Mouse (Mus musculus): ENCODE measurements around the gene AC109138.7. TPM values are rescaled to one million over a fixed set of nuclear protein-coding genes. Genes with fewer than 3 reads are reported as not detected.

The AC109138.7 gene
- polyA plus RNA-seq, 1 experiment from 2014 or later, result not detected

- peak overlapping the region; percentile 96 for H3K4me2 ChIP-seq (ENCODE audit: low read depth, low read length)
- H3K9me3 ChIP-seq (ENCODE audit: control insufficient read depth, low read length), result no peaks in the 10 kb centered on the region
- peak; percentile 35 for ATAC-seq
- H3K4me3 ChIP-seq (ENCODE audit: low read length), result peak overlapping the region; percentile 87
- no peaks in the 10 kb centered on the region for H3K36me3 ChIP-seq (ENCODE audit: control insufficient read depth, insufficient read depth, low read length)
- H3K27ac ChIP-seq (ENCODE audit: low read length), result peak overlapping the region; percentile 96
- H3K4me1 ChIP-seq (ENCODE audit: control insufficient read depth, insufficient read depth, low read length), result peaks cover 57% of the 10 kb centered on the region
- H3K27me3 ChIP-seq (replicated peaks; ENCODE audit: control insufficient read depth, insufficient read depth, low read length), result no peaks in the 10 kb centered on the region
- H3K9ac ChIP-seq (ENCODE audit: low read depth, low read length), result peak overlapping the region; percentile 98
- 0% methylated on average over 62 of the region's 81 CpGs for WGBS
These were observed 754 bp downstream of the AC109138.7 start for GRCm38 (mm10) chr19:4214771-4215450.

- no peaks in the 10 kb centered on the region for H3K9me3 ChIP-seq (ENCODE audit: control insufficient read depth, low read length)
- H3K4me2 ChIP-seq (ENCODE audit: low read depth, low read length), result peak overlapping the region; percentile 96
- no peaks in the 10 kb centered on the region for H3K27me3 ChIP-seq (replicated peaks; ENCODE audit: control insufficient read depth, insufficient read depth, low read length)
- peak overlapping the region; percentile 98 for H3K9ac ChIP-seq (ENCODE audit: low read depth, low read length)
- peaks cover 63% of the 10 kb centered on the region for H3K4me1 ChIP-seq (ENCODE audit: control insufficient read depth, insufficient read depth, low read length)
- peak overlapping the region; percentile 87 for H3K4me3 ChIP-seq (ENCODE audit: low read length)
- H3K36me3 ChIP-seq (ENCODE audit: control insufficient read depth, insufficient read depth, low read length), result no peaks in the 10 kb centered on the region
- ATAC-seq, result no peak
- 4% methylated on average over 19 of the region's 21 CpGs for WGBS
- peak overlapping the region; percentile 96 for H3K27ac ChIP-seq (ENCODE audit: low read length)
These were observed 1.3 kb downstream of the AC109138.7 start for GRCm38 (mm10) chr19:4215451-4215840.

GRCm38 (mm10) chr19:4216041-4216685, 2.0 kb downstream of the AC109138.7 start:
- Histone ChIP-seq H3K27ac (ENCODE audit: low read length) (peak overlapping the region; percentile 62), H3K4me1 (ENCODE audit: control insufficient read depth, insufficient read depth, low read length) (peaks cover 70% of the 10 kb centered on the region), H3K36me3 (ENCODE audit: control insufficient read depth, insufficient read depth, low read length) (no peaks in the 10 kb centered on the region), H3K4me3 (ENCODE audit: low read length) (peak overlapping the region; percentile 87), H3K4me2 (ENCODE audit: low read depth, low read length) (peak overlapping the region; percentile 96), H3K27me3 (replicated peaks; ENCODE audit: control insufficient read depth, insufficient read depth, low read length) (no peaks in the 10 kb centered on the region), H3K9ac (ENCODE audit: low read depth, low read length) (peak overlapping the region; percentile 48), H3K9me3 (ENCODE audit: control insufficient read depth, low read length) (no peaks in the 10 kb centered on the region)
- 13% methylated on average over 14 of the region's 14 CpGs for WGBS
- ATAC-seq, result no peak

- peak overlapping the region; percentile 62 for H3K27ac ChIP-seq (ENCODE audit: low read length)
- H3K9me3 ChIP-seq (ENCODE audit: control insufficient read depth, low read length), result no peaks in the 10 kb centered on the region
- WGBS, result 15% methylated on average over 5 of the region's 5 CpGs
- H3K9ac ChIP-seq (ENCODE audit: low read depth, low read length), result peak overlapping the region; percentile 48
- H3K4me2 ChIP-seq (ENCODE audit: low read depth, low read length), result peak overlapping the region; percentile 96; the same call in 1 of the 2 replicates
- ATAC-seq, result peak; percentile 30
- H3K27me3 ChIP-seq (replicated peaks; ENCODE audit: control insufficient read depth, insufficient read depth, low read length), result no peaks in the 10 kb centered on the region
- H3K4me3 ChIP-seq (ENCODE audit: low read length), result peak overlapping the region; percentile 87
- no peaks in the 10 kb centered on the region for H3K36me3 ChIP-seq (ENCODE audit: control insufficient read depth, insufficient read depth, low read length)
- peaks cover 80% of the 10 kb centered on the region for H3K4me1 ChIP-seq (ENCODE audit: control insufficient read depth, insufficient read depth, low read length)
These were observed 3.0 kb downstream of the AC109138.7 start for GRCm38 (mm10) chr19:4217140-4217539.

GRCm38 (mm10) chr19:4217855-4218254, 3.7 kb downstream of the AC109138.7 start:
- Histone ChIP-seq H3K4me3 (ENCODE audit: low read length) (no peak overlapping the region), H3K27ac (ENCODE audit: low read length) (peak overlapping the region; percentile 62), H3K4me1 (ENCODE audit: control insufficient read depth, insufficient read depth, low read length) (peaks cover 80% of the 10 kb centered on the region), H3K27me3 (replicated peaks; ENCODE audit: control insufficient read depth, insufficient read depth, low read length) (no peaks in the 10 kb centered on the region), H3K9me3 (ENCODE audit: control insufficient read depth, low read length) (no peaks in the 10 kb centered on the region), H3K4me2 (ENCODE audit: low read depth, low read length) (peak overlapping the region; percentile 96; the same call in 1 of the 2 replicates), H3K36me3 (ENCODE audit: control insufficient read depth, insufficient read depth, low read length) (no peaks in the 10 kb centered on the region), H3K9ac (ENCODE audit: low read depth, low read length) (no peak overlapping the region)
- ATAC-seq, result no peak
- 35% methylated on average over 3 of the region's 3 CpGs for WGBS

GRCm38 (mm10) chr19:4218293-4218692, 4.1 kb downstream of the AC109138.7 start:
- no peak overlapping the region for H3K4me2 ChIP-seq (ENCODE audit: low read depth, low read length)

GRCm38 (mm10) chr19:4218784-4219183, 4.6 kb downstream of the AC109138.7 start:
- Histone ChIP-seq H3K4me3 (ENCODE audit: low read length) (no peak overlapping the region), H3K4me2 (ENCODE audit: low read depth, low read length) (no peak overlapping the region), H3K27ac (ENCODE audit: low read length) (no peak overlapping the region), H3K9me3 (ENCODE audit: control insufficient read depth, low read length) (no peaks in the 10 kb centered on the region), H3K36me3 (ENCODE audit: control insufficient read depth, insufficient read depth, low read length) (no peaks in the 10 kb centered on the region), H3K27me3 (replicated peaks; ENCODE audit: control insufficient read depth, insufficient read depth, low read length) (no peaks in the 10 kb centered on the region), H3K9ac (ENCODE audit: low read depth, low read length) (no peak overlapping the region), H3K4me1 (ENCODE audit: control insufficient read depth, insufficient read depth, low read length) (peaks cover 74% of the 10 kb centered on the region)
- 93% methylated on average over 1 of the region's 1 CpGs for WGBS
- ATAC-seq, result no peak

More at GRCm38 (mm10) chr19:4218293-4218692, 4.1 kb downstream of the AC109138.7 start:
- Histone ChIP-seq H3K9ac (ENCODE audit: low read depth, low read length) (no peak overlapping the region), H3K27me3 (replicated peaks; ENCODE audit: control insufficient read depth, insufficient read depth, low read length) (no peaks in the 10 kb centered on the region), H3K36me3 (ENCODE audit: control insufficient read depth, insufficient read depth, low read length) (no peaks in the 10 kb centered on the region), H3K27ac (ENCODE audit: low read length) (peak overlapping the region; percentile 62), H3K4me1 (ENCODE audit: control insufficient read depth, insufficient read depth, low read length) (peaks cover 79% of the 10 kb centered on the region), H3K9me3 (ENCODE audit: control insufficient read depth, low read length) (no peaks in the 10 kb centered on the region), H3K4me3 (ENCODE audit: low read length) (no peak overlapping the region)
- 72% methylated on average over 11 of the region's 11 CpGs for WGBS
- no peak for ATAC-seq

GRCm38 (mm10) chr19:4219943-4220342, 5.8 kb downstream of the AC109138.7 start:
- peak overlapping the region; percentile 53 for H3K9ac ChIP-seq (ENCODE audit: low read depth, low read length)
- WGBS, result 79% methylated on average over 6 of the region's 6 CpGs
- H3K4me1 ChIP-seq (ENCODE audit: control insufficient read depth, insufficient read depth, low read length), result peaks cover 71% of the 10 kb centered on the region

GRCm38 (mm10) chr19:4220416-4220815, 6.3 kb downstream of the AC109138.7 start:
- H3K4me1 ChIP-seq (ENCODE audit: control insufficient read depth, insufficient read depth, low read length), result peaks cover 69% of the 10 kb centered on the region
- peak overlapping the region; percentile 54 for H3K4me2 ChIP-seq (ENCODE audit: low read depth, low read length)
- WGBS, result 20% methylated on average over 4 of the region's 4 CpGs
- H3K27me3 ChIP-seq (replicated peaks; ENCODE audit: control insufficient read depth, insufficient read depth, low read length), result no peaks in the 10 kb centered on the region
- H3K9ac ChIP-seq (ENCODE audit: low read depth, low read length), result peak overlapping the region; percentile 53
- peak overlapping the region; percentile 79 for H3K27ac ChIP-seq (ENCODE audit: low read length)
- H3K4me3 ChIP-seq (ENCODE audit: low read length), result peak overlapping the region; percentile 33
- no peaks in the 10 kb centered on the region for H3K9me3 ChIP-seq (ENCODE audit: control insufficient read depth, low read length)
- peak; percentile 45 for ATAC-seq
- no peaks in the 10 kb centered on the region for H3K36me3 ChIP-seq (ENCODE audit: control insufficient read depth, insufficient read depth, low read length)

More at GRCm38 (mm10) chr19:4219943-4220342, 5.8 kb downstream of the AC109138.7 start:
- H3K27me3 ChIP-seq (replicated peaks; ENCODE audit: control insufficient read depth, insufficient read depth, low read length), result no peaks in the 10 kb centered on the region
- H3K9me3 ChIP-seq (ENCODE audit: control insufficient read depth, low read length), result no peaks in the 10 kb centered on the region
- ATAC-seq, result no peak
- H3K36me3 ChIP-seq (ENCODE audit: control insufficient read depth, insufficient read depth, low read length), result no peaks in the 10 kb centered on the region
- H3K4me2 ChIP-seq (ENCODE audit: low read depth, low read length), result peak overlapping the region; percentile 54; the same call in 1 of the 2 replicates
- H3K4me3 ChIP-seq (ENCODE audit: low read length), result no peak overlapping the region
- peak overlapping the region; percentile 79 for H3K27ac ChIP-seq (ENCODE audit: low read length)
